Mouse (Mus musculus): ENCODE data around the gene Ercc1.

Ercc1 gene

GRCm38 (mm10) chr7:19365376-19365775, 20.8 kb downstream of the Ercc1 start:
- no peak for DNase-seq (ENCODE audit: low spot score in 2 of 2)

- no peak for DNase-seq (ENCODE audit: low spot score in 2 of 2)
These were observed 23.8 kb downstream of the Ercc1 start for GRCm38 (mm10) chr7:19368380-19368779.

- peak; percentile 35 to 47 for DNase-seq (ENCODE audit: low spot score in 2 of 2)
These were observed 25.3 kb downstream of the Ercc1 start for GRCm38 (mm10) chr7:19369823-19370425.

- no peak for DNase-seq (ENCODE audit: low spot score in 2 of 2)
These were observed 28.8 kb downstream of the Ercc1 start for GRCm38 (mm10) chr7:19373367-19373766.

GRCm38 (mm10) chr7:19375368-19375767, 30.8 kb downstream of the Ercc1 start:
- DNase-seq (ENCODE audit: low spot score in 2 of 2): no peak

GRCm38 (mm10) chr7:19376019-19376418, 31.4 kb downstream of the Ercc1 start:
- no peak for DNase-seq (ENCODE audit: low spot score in 2 of 2)

- no peak for DNase-seq (ENCODE audit: low spot score in 2 of 2)
These were observed 33.5 kb downstream of the Ercc1 start for GRCm38 (mm10) chr7:19378049-19378448.

GRCm38 (mm10) chr7:19381377-19382165, 37.0 kb downstream of the Ercc1 start, which contains the start of gene Ercc2:
Gene Ercc2, plus strand, starts transcription at chr7:19382010.
- DNase-seq (ENCODE audit: low spot score in 2 of 2): peak; percentile 99 to 100

- no peak for DNase-seq (ENCODE audit: low spot score in 2 of 2)
These were observed 37.6 kb downstream of the Ercc1 start for GRCm38 (mm10) chr7:19382166-19382541.

GRCm38 (mm10) chr7:19383708-19384107, 39.1 kb downstream of the Ercc1 start:
- DNase-seq (ENCODE audit: low spot score in 2 of 2): no peak

GRCm38 (mm10) chr7:19388699-19389413, 44.3 kb downstream of the Ercc1 start:
- DNase-seq (ENCODE audit: low spot score in 2 of 2): no peak

- DNase-seq (ENCODE audit: low spot score in 2 of 2): no peak
These were observed 49.9 kb downstream of the Ercc1 start for GRCm38 (mm10) chr7:19394484-19394883.

- DNase-seq (ENCODE audit: low spot score in 2 of 2): peak; percentile 45 to 48
These were observed 55.1 kb downstream of the Ercc1 start for GRCm38 (mm10) chr7:19399496-19400280.

GRCm38 (mm10) chr7:19400946-19401345, 56.4 kb downstream of the Ercc1 start:
- no peak for DNase-seq (ENCODE audit: low spot score in 2 of 2)

GRCm38 (mm10) chr7:19402535-19403112, 58.0 kb downstream of the Ercc1 start:
- no peak for DNase-seq (ENCODE audit: low spot score in 2 of 2)

- peak; percentile 83 to 85 for DNase-seq (ENCODE audit: low spot score in 2 of 2)
These were observed 59.2 kb downstream of the Ercc1 start, which contains the start of gene Klc3 for GRCm38 (mm10) chr7:19403731-19404296. Gene Klc3, minus strand, starts transcription at chr7:19404104.

- no peak for DNase-seq (ENCODE audit: low spot score in 2 of 2)
These were observed 59.9 kb downstream of the Ercc1 start, which contains the start of gene Ckm for GRCm38 (mm10) chr7:19404476-19404875. Gene Ckm, plus strand, starts transcription at chr7:19404776.

GRCm38 (mm10) chr7:19405417-19405816, 60.8 kb downstream of the Ercc1 start:
- DNase-seq (ENCODE audit: low spot score in 2 of 2): peak; percentile 58 to 75
